Mouse (Mus musculus): ENCODE data around the gene Brca2.
"Not testable (repeated sequence)": the region's sequence is repeated elsewhere in the genome, so short reads cannot be mapped to it uniquely, and the experiment has no call there.

Brca2 gene

DNA sequence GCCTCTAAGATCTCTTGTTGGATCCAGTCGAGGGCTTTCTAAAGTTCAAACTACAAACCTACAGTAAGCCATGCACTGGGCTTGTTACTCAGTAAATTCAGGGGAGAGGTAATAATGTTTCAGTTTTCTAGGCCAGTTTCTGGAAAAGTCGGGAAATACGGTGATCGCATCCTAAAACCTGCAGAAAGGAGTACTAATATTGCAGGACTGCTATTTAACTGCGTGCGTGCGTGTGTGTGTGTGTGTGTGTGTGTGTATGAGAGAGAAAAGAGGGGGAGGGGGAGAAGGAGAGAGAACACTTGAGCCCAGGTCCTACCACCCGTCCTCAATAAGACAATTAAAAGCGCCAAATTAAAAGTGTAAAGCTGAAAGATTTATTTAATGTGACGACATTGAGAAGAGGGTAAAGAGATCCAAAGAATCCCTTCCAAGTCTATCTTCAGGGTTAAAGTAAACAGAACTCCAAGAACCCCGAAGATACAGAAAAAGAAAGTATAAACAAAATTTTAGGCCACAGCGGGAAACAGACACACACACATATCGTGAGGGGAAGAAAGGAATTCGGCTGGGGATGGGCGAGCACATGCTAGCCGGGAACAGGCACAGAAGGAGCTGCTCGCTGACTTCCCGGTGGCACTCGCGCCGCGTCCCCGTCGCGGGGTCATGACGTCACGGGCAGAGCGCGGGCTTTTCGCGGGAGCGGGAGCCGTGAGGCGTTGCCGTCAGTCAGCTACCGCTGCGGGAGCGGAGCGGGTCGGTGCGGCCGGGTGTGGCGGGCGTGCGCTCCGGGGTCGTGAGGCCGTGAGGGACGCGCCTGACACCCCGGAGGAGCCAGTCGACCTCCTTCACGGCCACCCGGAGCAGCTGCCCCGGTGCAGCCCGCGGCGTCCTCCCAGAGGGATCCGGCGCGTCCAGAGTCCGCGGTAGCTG, at the start of gene Brca2:
Gene Brca2 (plus strand): TSS at position 694 of the 930 bp plus-strand sequence.
- peak; percentile 96 for DNase-seq (ENCODE audit: extremely low read depth, insufficient read length, low spot score)

DNA sequence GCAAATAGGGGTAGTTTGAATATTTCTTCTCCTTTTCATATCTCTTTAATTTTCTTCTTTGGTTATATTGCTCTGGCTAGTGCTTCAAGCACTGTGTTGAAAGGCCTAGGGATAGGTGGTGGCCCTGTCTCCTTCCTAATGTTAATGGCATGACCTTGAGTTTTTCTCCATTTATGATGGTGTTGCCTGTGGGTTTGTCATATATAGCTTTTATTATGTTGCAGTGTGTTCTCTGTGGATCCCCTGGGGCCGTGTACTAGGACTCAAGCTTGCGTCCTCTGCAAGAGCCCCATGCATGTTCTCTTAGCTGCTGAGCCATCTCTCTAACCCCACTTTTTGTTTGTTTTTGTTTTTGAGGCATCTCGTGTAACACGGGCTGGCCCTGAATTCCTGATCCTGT, 45.1 kb upstream of the Brca2 start:
- no peak for DNase-seq (ENCODE audit: extremely low read depth, insufficient read length, low spot score)

DNA sequence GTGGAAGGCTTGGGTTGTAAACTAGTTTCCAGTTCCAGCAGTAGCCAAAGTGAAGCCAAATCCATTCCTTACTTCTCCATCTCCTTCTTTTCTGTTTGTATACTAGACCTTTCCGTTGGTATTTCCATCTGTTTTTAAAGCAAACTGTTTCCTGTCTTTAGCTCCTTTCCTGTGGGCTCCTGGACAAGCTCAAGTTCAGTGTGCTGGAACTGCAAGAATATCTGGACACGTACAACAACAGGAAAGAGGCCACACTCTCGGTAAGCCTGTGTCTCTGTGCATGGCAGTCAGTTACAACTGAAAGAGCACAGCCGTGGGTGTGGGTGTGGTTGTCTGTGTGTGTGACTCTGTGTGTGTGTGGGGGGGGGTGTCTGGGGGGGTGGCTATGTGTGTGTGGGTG, 43.8 kb upstream of the Brca2 start:
- no peak for DNase-seq (ENCODE audit: extremely low read depth, insufficient read length, low spot score)

DNA sequence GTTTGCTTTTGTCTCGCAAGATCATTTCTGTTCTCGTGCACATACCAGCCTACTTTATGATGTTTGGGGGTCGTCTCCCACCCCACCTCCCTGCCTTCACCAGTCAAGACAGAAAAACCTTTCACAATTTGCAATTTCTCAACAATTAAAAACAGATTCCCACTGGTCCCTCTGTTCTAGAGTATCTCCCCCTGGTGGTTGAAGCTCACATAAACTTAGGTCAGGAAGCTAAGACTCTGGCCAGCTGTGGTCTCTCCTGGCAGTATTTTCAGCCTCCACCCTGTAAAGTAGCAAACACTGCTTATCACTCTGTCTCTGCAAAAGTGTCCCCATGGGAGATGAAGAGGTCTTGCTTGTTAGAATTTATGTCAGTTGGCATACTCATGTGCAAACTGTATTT, 37.2 kb upstream of the Brca2 start:
- no peak for DNase-seq (ENCODE audit: extremely low read depth, insufficient read length, low spot score)

DNA sequence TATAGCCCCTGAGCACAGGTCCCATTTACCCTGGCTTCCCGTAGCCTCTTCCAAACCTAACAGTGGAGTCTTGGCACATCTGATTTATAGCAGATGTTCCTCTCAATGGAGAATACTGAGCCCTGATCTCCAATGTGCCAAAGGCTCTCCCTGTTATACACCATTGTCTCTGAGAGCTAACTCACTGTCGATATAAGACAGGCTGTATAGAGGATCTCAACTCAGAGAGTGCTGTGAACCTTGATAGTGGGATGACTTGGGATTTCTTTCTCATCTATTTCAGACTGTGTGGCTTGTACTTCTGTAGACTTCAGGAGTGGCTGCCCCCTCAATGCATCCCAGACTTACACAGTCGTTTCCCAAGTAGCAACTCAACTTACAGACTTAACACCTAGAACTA, 32.1 kb upstream of the Brca2 start:
- no peak for DNase-seq (ENCODE audit: extremely low read depth, insufficient read length, low spot score)

DNA sequence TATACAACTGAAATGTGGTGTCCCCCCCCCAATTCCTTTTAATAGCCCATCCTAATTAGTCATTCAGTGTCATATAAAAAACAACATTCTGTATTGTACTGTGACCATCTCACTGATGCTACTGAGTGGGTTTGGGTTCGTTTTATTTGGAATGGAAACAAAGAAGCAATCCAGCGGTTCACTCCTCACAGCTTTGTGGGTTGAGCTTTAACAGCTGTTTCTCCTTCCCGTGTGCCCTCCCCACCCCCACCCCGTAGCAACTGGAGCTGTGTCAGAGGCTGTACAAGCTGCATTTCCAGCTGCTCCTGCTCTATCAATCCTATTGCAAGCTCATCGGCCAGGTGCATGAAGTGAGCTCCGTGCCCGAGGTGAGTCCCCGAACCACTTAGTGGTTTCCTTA, 31.6 kb upstream of the Brca2 start:
- DNase-seq (ENCODE audit: extremely low read depth, insufficient read length, low spot score) = no peak

DNA sequence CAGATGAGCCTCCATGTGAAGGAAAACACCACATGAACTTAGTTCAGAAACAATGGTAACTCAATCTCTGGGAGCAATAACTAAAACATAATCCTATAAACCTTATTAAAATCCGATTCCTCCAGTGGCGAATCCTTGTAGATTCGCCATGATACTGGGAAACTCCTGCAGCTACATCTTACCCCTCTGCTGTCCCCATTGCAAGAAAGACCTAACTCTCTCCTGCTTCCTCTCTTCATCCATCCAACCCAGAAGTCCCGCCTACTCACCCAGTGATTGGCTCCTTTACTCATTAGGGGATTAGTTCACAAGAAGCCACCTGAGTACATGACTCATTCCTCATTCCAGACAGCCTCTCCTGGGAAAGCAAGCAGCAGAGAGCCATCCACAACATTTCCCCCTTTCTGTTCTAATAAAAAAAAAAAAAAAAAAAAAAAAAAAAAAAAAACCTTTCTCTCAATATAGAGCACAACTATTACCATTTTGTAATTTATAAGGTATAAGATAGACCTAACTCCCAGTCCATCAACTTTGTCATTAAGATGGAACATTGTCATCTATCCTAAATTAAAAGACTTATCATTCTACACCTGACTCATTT, 30.8 kb upstream of the Brca2 start:
- DNase-seq (ENCODE audit: extremely low read depth, insufficient read length, low spot score) = not testable (repeated sequence)

DNA sequence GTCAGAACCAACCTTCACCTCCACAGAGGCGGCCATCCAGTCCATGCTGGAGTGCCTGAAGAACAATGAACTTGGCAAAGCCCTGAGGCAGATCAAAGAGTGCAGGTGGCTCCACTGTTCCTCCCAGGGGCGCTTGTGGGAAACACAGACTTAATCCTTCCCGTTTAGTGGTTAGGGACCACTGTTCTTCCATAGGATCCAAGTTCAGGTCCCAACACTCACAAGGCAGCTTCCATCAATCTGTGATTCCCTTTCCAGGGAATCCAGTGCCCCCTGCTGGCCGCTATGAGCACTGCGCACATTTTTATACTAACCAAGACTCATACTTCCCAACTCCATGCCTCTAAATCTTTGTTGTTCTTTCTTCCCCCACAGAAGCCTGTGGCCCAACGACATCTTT, 26.6 kb upstream of the Brca2 start:
- no peak for DNase-seq (ENCODE audit: extremely low read depth, insufficient read length, low spot score)

DNA sequence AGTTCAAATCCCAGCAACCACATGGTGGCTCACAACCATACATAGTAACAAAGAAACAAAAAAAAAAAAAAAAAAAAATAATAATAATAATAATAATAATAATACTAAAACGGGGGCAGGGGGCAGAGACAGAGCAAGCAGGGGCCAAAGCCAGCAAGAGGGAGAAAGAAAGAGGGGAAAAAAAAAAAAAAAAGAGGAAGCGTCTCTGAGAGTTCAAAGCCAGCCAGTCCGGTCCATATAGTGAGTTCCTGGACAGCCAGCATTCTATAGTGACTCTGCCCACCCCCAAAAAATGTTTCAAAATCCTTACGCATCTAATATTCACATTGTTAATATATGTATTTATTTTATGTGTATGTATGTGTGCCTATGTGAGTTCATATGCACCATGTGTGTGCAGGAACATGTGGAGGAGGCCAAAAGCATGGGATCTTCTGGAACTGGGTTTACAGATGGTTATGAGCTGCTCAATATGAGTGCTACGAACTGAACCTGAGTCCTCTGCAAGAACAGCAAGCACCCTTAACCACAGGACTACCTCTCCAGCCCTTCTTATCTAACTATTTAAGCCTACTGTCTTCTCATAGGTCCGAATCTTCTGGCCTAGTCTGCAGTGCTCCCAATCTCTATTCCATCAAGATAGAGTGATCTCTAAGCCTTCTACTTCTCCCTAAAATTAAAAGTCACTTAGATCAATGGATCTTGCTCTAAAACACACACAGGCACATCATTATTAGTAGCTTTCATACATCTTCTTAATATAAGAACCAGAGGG, 11.8 kb upstream of the Brca2 start:
- DNase-seq (ENCODE audit: extremely low read depth, insufficient read length, low spot score) = no peak

DNA sequence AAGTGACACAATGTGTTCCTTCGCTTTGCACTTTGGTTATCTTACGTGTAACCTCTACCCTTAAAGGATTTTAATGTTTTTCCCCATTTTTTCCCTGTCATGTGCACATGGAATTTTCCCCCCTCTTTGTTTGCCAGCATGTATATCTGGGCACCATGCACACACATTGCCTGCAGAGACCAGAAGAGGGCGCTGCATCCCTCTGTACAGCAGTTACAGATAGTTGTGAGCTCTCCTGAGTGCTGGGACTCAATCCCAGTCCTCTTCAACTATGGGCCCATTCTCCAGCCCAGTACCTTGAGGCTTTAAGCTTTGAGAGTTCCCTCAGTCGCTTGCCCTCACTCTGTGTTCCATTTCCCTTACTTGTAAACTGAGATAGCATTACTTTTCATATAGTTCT, 9.2 kb upstream of the Brca2 start:
- no peak for DNase-seq (ENCODE audit: extremely low read depth, insufficient read length, low spot score)

DNA sequence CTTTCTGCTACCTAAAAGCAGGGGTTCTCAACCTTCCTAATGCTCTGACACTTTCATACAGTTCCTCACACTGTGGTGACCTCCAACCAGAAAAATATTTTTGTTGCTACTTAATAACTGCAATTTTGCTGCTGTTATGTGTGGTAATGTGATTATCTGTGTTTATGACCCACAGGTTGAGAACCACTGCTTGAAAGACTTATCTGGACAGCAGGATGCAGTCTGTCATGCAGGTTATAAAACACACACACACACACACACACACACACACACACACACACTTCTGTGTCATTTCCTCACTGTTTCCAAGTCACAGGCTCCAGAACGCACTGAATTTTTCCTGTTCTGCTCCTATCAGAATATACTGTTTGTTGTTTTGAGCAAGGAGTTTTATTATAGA, 8.4 kb upstream of the Brca2 start:
- DNase-seq (ENCODE audit: extremely low read depth, insufficient read length, low spot score) = no peak

DNA sequence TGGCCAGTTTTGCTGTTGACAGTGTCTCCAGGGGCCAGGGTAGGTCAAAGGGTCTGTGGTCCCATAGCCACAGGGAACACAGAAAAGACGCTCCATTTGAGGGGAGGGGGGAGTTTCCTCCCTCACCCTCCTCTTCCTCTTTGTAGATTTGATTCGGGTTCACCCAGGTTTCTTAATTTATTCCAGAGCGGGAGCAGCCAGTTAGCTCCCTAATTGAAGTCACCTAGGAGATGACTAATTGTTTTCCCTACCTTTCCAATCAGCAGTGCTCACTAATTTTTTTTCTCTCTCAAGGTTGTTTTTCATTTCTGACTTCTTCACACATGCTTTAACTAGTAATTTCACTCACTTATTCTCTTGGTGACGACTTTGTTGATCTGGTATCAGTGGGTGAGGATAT, 4.4 kb upstream of the Brca2 start, which contains the start of gene Zar1l:
Gene Zar1l (minus strand): TSS at position 101 of the 400 bp plus-strand sequence.
- DNase-seq (ENCODE audit: extremely low read depth, insufficient read length, low spot score) = no peak

DNA sequence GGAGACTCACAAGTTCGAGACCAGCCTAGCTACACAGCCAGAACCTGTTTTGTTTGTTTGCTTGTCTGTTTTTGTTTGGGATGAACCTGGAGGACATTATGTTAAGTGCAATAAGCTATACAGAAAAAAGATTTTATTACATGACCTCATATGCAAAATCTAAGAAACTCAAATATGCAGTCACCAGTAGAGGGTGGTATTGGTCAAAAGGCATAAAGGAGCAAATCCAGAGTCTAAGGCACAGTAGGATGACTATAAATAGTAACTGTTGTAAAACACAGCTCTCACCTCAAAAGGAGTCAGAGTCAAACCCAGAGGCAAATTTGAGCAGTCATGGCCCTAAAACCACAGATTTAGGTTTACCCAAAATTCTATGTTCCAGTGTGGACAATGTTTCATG, 2.9 kb upstream of the Brca2 start:
- DNase-seq (ENCODE audit: extremely low read depth, insufficient read length, low spot score) = peak; percentile 21

DNA sequence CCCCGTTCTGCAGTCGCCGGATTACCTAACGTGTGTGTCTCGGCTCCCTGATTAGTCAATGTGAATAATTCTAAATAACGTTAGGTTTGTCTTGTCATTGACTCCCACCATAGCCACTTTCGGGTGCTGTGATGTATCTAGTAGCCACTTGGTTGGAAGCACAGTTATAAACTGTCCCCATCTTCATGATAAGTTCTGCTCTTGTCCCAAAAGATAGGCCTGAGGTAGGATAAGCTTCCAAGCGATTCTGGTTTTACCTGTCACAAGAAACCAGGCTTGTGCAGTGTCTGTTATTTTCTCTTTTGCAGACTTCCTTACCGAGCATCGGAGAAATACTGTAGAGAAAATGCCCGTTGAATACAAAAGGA, 421 bp downstream of the Brca2 start:
- no peak for DNase-seq (ENCODE audit: extremely low read depth, insufficient read length, low spot score)

DNA sequence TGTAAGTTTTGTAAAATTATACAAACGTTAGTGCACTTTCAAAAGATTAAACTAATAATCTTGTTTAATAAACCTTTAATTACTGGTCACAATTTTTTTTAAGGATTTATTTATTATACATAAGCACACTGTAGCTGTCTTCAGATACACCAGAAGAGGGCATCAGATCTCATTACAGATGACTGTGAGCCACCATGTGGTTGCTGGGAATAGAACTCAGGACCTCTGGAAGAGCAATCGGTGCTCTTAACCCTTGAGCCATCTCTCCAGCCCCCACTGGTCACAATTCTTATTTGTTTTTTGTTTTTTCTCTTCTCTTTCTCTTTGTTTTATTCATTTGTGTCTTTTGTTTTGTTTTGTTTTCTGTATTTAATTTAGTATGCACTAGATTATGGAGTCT, 2.8 kb downstream of the Brca2 start:
- no peak for DNase-seq (ENCODE audit: extremely low read depth, insufficient read length, low spot score)

DNA sequence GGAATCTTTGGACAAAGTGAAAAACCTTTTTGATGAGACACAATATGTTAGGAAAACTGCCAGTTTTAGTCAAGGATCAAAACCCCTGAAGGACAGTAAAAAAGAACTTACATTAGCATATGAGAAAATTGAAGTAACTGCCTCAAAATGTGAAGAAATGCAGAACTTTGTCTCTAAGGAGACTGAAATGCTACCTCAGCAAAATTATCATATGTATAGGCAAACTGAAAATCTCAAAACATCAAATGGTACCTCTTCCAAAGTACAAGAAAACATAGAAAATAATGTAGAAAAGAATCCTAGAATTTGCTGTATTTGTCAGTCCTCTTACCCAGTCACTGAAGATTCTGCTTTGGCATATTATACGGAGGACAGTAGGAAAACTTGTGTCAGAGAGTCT, 18.9 kb downstream of the Brca2 start:
- no peak for DNase-seq (ENCODE audit: extremely low read depth, insufficient read length, low spot score)

DNA sequence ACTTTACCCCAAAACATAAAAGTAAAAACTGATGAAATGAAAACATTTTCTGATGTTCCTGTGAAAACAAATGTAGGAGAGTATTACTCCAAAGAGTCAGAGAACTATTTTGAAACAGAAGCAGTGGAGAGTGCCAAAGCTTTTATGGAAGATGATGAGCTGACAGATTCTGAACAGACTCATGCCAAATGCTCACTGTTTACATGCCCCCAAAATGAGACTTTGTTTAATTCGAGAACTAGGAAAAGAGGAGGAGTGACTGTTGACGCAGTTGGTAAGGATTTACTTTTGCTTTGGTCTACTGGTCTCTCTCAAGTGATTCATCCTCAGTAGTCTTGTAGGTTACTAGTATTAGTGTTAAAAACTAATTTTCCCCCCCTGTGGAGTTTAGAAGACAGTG, 20.8 kb downstream of the Brca2 start:
- DNase-seq (ENCODE audit: extremely low read depth, insufficient read length, low spot score) = no peak

DNA sequence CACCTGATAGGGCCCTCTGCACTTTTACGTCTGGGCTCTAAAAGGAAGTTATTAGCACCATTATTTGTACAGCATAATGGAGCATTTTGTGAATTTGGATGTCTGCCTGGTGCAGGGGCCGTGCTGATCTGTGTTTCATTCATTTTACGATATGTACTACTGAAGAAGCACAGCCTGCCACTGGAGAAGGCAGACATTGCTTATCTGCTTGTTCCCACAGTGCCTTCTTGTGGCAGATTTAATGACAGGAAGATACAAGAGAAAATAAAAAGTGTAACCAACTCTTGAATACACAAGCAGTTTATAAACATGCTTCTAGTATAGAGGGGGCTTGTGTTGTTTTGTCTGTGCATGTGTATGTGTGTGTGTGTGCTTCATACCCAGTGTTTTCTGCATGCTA, 29.2 kb downstream of the Brca2 start:
- no peak for DNase-seq (ENCODE audit: extremely low read depth, insufficient read length, low spot score)

DNA sequence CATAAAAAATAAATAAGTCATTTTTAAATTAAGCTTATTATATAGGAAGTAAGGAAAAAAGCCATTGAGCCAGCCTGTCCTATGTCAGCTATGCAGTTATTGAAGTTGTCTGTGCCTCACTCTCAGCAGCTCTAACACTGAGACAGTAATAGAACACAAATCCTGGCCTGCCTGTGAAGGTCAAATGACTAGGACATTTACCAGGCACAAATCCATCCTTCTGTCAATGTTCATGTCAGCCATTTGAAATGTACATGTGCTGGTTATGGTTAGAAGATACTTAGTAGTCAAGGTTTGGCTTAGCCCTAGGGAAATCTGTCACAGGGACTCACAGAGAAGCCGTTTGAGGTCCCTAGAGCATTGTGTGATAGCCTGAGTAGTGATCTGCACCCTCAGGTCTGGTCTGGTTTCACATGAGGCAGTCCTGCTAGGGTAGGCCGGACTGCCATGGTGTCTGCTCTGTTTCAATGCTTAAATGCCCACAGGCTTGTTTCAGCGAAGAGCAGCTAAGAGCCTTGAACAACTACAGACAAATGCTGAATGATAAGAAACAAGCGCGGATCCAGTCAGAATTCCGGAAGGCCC, 37.2 kb downstream of the Brca2 start:
- no peak for DNase-seq (ENCODE audit: extremely low read depth, insufficient read length, low spot score)

DNA sequence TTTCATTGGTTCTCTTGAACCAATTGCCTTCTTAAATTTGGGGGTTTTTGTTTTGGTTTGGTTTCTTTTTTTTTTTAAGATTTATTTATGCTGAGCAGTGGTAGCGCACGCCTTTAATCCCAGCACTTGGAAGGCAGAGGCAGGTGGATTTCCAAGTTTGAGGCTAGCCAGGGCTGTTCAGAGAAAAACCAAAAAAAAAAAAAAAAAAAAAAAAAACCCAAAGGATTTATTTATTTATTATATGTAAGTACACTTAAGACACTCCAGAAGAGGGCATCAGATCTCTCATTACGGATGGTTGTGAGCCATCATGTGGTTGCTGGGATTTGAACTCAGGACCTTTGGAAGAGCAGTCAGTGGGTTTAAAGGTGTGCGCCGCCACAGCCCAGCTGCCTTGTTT, 38.4 kb downstream of the Brca2 start:
- DNase-seq (ENCODE audit: extremely low read depth, insufficient read length, low spot score) = no peak

DNA sequence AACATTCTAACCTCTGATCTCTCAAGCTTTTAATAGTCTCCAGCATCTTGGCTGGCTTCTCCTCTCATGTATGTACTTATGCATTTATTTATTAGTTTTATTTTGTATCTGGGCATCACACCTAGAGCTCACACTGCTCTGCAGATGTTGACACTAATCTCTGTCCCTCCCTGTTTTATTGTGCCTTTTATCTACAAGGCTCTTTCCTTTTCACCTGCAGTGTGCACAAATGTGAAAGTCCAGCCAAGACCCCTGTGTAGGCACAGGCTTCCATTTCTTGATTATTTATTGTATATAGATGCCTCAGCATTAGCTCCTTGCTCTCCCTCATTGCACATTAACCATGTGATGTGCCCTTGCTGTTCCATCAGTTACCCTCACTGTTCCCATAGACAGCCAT, 38.9 kb downstream of the Brca2 start:
- DNase-seq (ENCODE audit: extremely low read depth, insufficient read length, low spot score) = no peak
